16 mouse cellular contexts compared by ENCODE assay signal in the genomic region with DNA sequence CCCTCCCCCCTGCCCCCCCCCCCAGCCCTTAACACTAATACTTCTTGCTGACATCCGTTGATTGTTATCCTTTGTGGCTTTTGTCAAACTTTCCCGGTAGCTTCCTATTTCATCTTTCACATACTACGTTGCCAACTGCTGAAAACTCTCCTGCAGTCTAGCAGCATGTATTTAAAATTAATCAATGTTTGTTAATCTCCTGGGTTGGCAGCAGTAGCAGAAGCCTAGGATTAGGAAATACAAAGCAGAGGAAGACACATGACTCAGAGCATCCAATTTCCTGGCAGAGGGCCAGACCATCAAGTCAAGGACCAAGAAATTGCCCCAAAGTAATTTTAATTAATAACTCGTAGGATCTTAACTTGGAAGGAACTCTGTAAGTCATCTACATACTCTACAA. TPM values are rescaled to one million over a fixed set of nuclear protein-coding genes. Genes with fewer than 3 reads are reported as not detected.
DNase-seq lines count a peak whose midpoint lies in the region; ATAC-seq and TF ChIP-seq lines count a peak whose summit lies in the region.
"Had no signal": no experiment of that assay in that cellular context is flagged by ENCODE, and none has a peak within 500 bp of the region (broad histone marks: within the 10 kb centered on the region; RNA-seq: fewer than 3 reads in every experiment).

No protein-coding gene starts in this region.

- POLR2A ChIA-PET in Patski (lab: Charles Lee): no interaction called here

- TF ChIP-seq CTCF in Patski (IDR thresholded peaks at IDR 0.05): no peak

- in situ Hi-C loops in Patski (cut with MboI; ENCODE audit: low pct_unique_long_range_greater_than_20kb): no loop called here

- ATAC-seq in Patski: no peak
- ATAC-seq in granulocyte monocyte progenitor cell, adult 5-6 weeks (replicated peaks; ENCODE audit: poor library complexity, severe bottlenecking): peak; percentile 72
- ATAC-seq: liver, postnatal 0 days had no signal

- DNase-seq in kidney, postnatal 25 days: peak; percentile 36 to 40
- no peak for DNase-seq in kidney, adult 18-20 months
- DNase-seq in CD4-positive helper T cell, adult 2 months (ENCODE audit: low read depth, low spot score): peak; percentile 48
- DNase-seq in Patski (ENCODE audit: low read depth, low spot score): peak; percentile 53
- DNase-seq in cerebellum, adult 11 months: no peak
- DNase-seq in heart, postnatal 36 days: no peak
- DNase-seq: cerebellum, adult 9-10 months; gastrocnemius, postnatal 14 days; heart, postnatal 14 days; kidney, adult 2 months; liver, postnatal 0 days; thymus, adult 18-20 months had no signal

- intact Hi-C loops in heart, postnatal 36 days (cut with DNase I): no loop called here

- H3K27me3 ChIP-seq in Patski: no peaks in the 10 kb centered on the region
- H3K27me3 ChIP-seq: CH12.LX; embryonic facial prominence, embryonic 15.5 days; hindbrain, embryonic 15.5 days had no signal

- CTCF ChIA-PET in Patski (lab: Charles Lee): no interaction called here

RNA-seq across cellular contexts. Expression of gene Jak2, which starts 29.8 kb away (rescaled TPM):
- polyA plus RNA-seq in Patski (2021): 32.4 TPM
- 25.3 and 27.9 TPM in 2 replicates for total RNA-seq in granulocyte monocyte progenitor cell, adult 5-6 weeks (2014; fragmentation: Nextera tagmentation)
- total RNA-seq in granulocyte monocyte progenitor cell, adult 5-6 weeks (2017): 32.6 and 40.6 TPM in 2 replicates
- total RNA-seq in heart, postnatal 36 days (2021): 10 to 100 TPM; 18.7 to 22.2 TPM

Comparison
In these comparisons a context has a peak if more than half of its experiments do, and no peak if none do; other contexts are left out.
1. DNase-seq: peak in kidney, postnatal 25 days (2 of 2), CD4-positive helper T cell, adult 2 months (single experiment) and Patski (single experiment); none in kidney, adult 18-20 months (single experiment), cerebellum, adult 11 months (single experiment) and heart, postnatal 36 days (0 of 2).